Mouse (Mus musculus) spleen, adult 12 weeks (tissue): ENCODE results near the gene Gria1.

Experiments
- DNase-seq: peaks from one replicate; pipeline ENCODE4 v3.0.0; 2022; ENCODE audit warnings: low spot score

The Gria1 gene

DNA sequence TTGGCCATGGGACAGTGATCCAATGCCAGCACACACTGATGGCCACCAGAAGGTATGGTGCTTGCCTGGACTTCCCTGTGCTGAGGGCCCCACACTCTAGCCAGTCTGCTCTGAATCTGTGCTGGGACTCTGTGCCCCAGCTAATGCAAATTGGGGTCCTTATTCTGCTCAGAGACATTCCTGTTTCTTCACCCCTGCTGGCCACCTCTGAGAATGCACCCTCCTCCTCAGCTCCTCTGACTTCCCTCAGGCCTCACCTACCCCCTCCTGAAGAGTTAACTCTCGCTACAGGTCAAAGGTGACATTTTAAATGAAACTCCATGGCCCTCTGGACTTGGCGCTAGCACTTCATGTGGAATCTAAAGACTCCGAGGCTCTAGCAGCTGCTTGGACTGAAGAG, 165.4 kb downstream of the Gria1 start:
- no peak for DNase-seq

DNA sequence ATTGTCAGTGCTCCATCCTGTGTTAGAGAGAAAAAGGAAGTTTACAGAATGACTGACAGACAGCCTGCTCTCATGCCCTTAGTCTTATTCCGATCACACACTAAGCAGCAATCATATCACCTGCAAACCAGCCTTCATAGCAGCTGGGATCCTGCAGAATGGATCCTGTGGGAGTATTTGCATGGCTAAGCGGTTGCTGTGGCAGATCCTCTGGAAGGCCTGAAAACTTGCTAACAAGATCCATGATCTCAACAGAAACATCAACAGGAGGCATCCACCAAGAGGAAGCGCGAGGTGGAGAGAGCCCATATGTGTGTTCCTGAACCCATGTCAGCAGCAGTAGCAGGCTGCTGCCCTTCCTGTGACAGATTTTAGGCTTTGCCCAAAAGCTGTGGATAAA, 173.0 kb downstream of the Gria1 start:
- no peak for DNase-seq

DNA sequence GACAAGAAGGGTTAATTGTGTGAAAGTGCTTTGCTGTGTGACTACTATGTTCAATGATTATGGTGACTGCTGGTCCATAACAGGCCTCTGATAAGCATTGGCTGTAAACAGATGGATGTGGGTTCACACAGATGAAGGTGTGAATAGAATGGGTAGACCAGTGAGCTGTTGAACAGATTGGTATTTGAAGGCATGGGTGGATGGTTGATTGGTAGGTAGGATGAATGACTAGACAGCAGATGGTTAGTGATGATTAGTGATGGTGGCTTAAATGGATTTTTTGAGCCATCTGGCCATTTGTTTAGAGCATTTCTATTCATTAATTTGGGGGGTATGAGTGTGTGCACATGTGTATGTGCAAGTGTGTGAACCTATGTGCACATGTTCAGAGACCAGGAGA, 173.9 kb downstream of the Gria1 start:
- no peak for DNase-seq

DNA sequence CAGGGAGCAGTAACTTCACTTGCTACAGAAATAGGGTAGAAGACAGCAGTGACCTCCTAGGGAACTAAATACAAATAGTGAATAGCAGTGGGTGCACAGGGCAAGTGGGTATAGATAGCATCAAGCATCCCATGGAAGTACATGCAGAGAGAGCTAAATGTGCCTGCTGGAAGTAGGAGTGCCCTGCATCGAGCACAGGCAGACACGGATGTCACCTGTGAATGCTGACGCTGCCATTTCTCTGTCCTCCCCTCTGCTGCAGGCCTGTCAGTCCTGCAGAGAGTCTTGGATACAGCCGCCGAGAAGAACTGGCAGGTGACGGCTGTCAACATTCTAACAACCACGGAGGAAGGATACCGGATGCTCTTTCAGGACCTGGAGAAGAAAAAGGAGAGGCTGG, 178.2 kb downstream of the Gria1 start:
- DNase-seq, result no peak

DNA sequence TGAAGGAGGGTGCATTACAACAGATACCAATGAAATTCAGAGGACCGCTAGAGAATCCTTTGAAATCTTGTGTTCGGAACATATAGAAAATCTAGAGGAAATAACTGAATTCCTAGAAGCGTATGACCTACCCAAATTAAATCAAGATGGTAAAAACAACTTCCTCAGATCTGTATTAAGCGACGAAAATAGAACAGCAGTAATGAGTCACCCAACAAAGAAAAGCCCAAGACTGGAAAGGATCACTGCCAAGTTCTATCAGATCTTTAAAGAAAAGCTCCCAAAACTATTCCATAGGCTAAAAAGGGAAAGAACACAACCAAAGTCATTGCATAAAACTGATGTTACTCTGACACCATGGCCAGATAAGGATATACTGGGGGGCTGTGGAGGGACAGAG, 183.6 kb downstream of the Gria1 start:
- no peak for DNase-seq

DNA sequence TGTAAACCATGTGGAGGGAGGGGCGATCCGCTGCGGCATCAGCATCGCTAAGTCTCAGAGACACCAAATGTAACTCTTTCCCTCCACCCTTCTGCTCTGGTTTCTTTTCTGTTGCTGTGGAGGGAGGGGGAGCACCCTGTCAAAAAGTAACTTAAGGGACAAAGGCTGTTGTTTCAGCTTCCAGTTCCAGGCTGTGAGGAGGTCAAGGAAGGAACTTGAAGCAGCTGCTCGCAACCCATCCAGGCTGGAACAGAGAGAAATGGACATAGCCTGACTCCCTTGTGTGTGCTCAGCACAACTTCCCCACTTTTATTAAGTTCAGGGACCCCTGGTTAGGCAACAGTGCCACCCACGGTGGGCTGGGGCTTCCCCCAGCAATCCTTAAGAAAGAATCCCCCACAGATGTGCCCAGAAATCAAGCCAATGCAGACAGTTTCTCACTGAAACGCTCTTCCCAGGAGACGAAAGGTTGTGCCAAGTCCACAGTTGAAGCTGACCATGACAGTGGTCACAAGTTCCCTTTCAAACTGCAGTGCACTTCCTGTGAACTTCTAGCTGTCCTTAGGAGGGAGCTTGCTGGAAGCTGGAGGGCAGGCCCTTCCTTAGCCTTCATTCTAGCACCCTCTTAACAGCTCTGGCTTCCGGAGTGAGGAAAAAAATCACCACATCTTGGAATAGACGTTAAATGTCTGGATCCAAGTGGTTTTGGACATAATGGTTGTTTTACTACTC, 190.2 kb downstream of the Gria1 start:
- DNase-seq, result no peak

DNA sequence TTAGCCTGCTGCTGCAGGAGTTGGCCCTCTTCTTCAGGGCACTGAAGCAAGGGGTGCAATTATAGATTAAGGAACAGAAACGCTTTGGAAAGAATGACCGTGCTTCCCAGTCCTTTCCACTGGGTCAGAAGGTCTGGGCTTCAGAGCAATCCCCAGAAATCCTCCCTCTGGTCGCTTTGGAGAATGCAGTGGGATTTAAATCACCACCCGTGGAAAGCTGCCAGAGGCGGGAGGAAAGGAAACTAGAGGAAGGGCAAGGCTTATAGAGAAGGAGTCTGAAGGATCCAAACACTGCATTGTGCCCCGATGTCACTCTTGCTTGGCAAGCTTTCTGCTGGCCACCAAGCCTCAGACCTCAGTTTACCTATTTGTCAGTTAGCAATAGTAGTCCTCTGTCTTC, 193.2 kb downstream of the Gria1 start:
- DNase-seq, result no peak

DNA sequence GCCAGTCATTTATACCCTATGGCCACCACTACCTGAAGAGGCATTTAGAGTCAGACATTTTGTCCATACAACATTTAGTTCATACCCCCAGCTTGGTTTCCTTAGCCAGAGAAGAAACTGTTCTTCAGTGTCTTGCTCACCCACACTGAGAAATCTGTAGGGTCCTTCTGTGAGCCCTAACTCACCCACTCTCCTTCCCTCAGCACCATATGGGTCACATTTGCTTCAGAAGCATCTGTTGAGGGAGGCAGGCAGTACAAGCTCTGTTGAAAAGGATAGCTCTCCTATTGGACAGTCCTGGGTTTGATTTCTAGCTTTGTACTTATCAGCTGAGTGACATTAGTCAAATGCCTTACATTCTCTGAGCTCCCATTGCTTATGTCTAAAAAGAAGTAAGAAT, 196.1 kb downstream of the Gria1 start:
- DNase-seq, result no peak

DNA sequence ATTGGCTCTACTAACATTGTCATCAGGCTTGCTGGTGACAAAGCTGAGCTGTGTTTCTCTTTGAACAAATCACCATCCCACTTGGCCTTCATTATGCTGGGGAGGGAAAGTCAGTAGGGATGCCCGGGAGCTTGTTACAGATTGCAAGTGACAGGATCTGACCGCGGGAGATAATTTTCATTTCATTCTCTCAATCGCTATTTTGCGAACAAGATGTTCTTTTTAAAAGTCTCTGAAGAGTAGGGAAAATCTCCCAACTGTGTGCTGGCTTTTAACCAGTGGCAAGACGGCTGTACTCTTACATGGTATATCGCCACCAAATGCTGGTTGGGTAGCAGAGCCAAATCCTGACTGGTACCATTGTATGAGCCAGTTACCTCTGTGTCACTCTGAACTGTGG, 202.9 kb downstream of the Gria1 start:
- no peak for DNase-seq

DNA sequence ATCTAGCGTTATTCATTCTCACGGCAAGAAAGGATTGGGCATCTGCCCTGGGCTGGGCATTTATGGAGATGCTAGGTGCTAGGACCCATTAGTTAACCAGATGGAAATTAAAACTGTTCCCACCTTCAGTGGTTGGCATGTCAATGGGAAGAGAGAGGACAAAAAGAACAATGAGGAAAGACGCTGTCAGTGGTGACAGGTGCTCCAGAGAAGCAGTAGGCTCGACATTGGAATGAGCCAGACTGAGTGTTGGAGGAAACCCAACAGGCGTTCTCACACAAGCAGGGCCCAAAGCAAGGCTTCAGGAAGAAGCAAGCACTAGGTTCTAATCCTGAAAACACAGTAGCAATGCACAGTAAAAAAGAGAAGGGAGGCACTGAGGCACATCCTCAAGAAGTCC, 203.4 kb downstream of the Gria1 start:
- no peak for DNase-seq

DNA sequence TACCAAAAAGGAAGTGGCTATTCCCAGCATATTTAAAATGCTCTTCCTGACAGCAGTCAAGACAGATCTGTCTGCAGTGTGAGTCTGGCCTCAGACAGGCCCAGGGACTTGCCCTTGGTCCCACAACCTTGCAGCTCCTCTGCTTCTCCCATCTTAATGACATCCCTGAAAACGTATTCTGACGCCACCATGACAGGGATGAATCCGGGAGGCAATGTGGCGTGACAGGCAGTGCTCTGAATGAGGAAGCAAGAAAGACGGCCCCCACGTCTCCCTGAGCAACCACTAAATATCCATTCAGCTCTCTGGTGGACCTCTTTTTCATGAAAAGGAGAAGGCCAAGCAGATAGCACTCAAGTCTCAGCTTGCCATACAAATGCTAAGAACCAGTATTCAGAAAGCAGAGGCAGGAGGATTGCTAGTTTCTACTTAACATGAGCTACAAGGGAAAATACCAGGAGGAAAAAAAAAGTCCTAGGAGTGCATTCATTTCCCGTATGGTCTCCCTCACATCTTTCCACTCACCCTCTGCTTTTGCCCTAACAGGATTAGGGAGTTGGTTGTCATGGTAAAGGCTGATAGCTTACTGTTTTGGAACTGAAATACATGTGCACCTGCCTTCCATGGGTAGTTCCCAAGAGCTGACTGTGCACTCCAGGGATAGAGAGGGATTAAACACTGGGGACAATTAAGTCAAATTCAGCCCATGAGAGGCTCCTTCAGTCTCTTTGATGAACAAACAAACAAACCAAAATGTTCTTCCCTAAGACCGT, 211.8 kb downstream of the Gria1 start:
- DNase-seq, result no peak

DNA sequence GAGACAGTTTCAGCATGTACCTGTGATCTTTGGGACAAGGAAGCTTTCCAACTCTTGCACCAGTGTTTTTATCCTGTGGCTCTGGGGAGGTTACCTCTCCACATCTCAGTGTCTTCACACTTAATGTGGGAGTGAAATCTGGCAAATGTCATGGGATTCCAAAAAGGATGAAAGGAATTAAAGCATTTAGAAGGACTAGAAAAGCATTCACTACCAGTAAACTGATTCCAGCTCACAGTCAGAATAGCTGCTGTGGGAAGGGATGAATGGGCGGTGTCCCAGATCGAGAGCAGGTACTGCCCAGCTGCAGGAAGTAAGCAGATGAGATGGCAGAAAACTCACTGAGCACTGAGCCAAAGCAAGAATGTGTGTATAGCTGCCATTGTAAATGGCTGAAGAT, 224.3 kb downstream of the Gria1 start:
- no peak for DNase-seq

DNA sequence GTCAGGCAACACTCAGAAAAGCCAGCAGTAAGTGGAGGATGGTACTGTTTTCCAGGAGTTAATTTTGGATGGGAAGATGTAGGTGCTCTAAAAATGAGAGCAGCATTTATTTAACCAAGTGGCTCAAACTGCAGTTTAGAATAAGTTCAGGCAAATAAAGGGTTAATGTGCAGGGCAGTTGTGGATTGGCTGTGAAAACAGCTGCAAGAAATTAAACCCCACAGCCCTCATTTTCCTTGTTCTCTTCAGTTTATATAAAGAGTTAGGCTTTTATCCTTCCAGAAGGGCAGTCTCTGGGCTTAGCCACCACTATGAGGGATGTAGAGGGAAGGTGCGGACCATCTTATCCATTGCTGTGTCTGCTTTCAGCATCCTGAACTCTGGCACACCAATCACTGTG, 225.2 kb downstream of the Gria1 start:
- no peak for DNase-seq

DNA sequence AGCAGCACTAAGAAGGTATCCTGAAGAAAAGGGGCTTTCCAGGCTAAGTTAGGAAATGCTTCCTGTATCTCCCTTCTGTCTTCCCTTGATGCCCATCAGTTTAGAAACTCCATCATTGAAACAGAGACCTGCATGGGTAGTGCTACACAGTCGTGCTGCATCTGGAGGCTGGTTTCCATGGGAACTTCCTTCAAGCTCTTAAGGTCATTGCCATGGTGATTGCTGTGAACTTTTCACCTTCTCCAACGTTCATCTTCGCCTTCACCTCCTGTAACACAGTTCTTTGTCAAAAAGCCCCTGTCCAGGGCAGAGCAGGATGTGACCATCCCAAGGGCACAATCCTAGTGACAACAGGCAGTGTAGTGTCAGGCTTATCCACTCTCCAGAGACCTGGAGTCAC, 228.6 kb downstream of the Gria1 start:
- no peak for DNase-seq

DNA sequence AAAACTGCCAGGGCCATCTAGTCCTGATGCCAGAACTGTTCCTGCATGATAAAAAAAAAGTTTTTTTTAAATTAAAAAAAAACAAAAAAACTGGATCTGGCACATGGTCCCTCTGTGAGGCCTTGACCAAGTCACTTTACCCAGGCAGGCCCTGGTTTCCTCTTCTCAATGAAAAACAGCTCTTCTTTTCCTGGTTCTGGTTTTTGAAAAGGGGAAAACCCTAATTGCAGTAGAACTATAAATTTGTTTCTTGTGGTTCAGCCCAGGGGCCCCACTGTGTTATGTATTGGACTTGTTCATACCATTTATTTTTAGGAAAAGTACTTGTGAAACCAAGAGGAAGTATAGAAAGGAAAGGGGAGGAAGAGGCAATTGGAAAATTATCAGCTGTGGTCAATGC, 232.6 kb downstream of the Gria1 start:
- DNase-seq, result no peak

DNA sequence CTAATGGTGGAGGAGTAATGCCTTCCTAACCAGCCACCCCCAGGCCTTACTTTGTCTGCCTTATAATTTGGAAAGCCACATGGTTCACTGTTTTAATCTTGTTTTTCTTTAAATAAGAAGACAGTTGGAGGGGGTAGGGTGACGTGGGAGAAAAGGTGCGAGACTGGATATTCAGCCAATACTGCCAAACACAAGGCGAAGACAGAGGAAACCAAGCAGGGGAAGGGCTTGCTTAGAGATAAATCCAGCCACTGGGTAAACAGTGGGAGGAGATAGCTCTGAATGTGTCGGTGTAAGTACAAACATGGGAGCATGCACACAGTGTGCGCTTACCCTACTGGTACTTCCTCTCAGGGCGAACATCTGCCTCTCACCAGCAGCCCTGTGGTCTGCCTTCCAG, 233.4 kb downstream of the Gria1 start:
- no peak for DNase-seq

DNA sequence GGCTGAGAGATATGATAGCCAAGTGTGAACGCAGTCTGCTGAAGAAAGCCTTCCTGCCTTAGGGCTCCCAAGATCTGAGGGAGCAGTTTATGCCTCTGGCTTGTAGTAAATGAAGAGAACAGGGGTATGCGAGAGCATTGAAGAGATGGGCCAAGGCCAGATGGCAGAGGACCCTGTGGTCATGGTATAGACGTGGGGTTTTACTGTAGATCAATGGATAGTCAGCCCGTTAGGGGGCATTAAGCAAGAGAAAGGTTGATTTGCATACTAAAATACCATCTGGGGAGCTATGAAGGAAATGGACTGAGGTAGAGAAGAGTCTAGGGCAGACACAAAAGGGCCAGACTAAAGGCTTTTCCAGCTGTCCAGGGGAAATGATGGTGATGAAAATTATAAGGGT, 237.7 kb downstream of the Gria1 start:
- no peak for DNase-seq

DNA sequence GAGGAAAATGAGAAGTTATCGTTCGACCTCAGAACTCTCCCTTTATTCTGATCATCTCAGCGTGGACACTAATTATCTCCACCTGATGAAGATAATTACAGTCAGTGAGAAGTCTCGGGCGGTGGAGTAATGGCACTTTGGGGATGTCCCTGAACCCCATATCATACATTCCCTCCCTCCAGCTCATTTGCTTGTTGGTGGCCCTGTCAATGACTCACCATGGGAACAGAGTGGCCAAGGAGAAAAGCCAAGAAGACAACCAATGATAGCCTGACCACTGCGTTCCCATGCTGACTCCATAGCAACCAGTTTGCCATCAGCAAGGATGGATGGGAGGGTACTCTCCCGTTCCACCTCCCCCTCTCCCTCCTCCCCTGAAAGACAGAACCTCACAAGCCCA, 238.9 kb downstream of the Gria1 start:
- DNase-seq, result no peak

DNA sequence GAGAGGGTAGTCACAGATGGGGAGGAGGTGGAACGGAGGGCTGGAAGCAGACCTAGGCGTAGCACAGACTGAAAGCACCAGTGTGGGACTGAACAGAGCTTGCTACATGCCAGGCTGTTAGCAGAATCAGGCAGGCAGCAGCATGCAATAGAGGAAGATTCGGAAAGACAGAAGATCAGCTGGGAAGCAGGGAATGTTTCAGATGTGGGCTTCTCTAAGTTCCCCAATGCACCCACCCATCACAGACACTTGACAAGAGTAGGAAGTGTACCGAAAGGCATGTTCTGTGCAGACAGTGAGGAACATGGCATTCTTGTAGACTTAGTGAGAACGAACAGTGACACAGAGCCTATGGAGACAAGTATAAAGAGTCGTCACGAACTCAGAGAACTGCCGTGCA, 260.5 kb downstream of the Gria1 start:
- DNase-seq, result no peak

DNA sequence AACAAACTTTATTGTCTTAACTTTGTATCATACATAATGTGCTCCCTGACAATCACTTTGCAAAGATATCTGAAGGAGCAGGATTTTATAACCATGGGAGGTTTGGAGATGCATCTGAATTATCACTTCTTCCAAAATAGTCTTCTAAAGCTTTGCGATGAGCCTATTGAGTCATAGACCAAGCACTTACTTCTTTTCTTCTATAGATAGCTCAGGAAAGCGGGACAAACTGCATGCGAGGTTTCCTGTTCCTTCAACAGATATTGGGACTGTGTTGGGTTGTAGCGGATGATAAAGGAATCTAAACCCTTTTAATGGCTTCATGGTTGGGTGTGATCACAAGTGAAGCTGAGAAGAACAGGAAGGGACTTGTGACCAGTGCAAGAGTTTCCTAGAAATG, 263.5 kb downstream of the Gria1 start:
- DNase-seq, result no peak

DNA sequence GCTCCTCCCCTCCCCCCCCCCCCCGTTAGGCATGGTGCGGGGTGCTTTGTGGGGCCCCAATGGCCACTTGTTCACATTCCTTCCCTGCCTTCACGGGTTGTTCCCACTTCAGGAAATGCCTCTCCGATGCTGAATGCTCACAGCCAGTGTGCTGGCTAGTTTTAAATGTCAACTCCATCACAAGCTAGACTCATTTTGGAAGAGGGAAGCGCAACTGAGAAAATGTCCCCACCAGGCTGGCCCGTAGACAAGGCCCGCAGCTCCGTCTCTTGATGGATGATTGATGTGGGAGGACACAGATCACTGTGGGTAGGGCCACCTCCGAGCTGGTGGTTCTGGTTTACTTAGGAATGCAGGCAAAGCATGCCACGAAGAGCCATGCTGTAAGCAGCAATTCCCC, 266.9 kb downstream of the Gria1 start:
- DNase-seq, result no peak

DNA sequence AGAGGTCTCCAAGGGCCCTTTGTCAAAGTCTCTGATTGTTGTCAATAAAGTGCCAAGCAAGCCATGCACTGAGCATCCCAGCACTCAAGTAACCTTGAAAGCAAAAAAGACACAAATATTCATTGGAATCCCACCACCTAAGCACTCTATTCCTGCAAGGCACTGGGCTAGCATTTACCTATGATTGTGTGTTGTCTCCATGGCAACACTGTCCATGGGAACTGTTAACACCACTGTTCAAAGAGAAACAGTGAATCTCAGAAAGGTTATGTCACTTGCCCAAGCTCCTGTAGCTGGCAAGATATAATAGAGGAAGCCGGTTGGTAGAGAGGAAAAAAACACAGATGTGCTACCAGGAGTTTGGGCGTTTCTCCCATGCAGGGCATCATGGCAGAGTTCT, 274.9 kb downstream of the Gria1 start:
- no peak for DNase-seq

DNA sequence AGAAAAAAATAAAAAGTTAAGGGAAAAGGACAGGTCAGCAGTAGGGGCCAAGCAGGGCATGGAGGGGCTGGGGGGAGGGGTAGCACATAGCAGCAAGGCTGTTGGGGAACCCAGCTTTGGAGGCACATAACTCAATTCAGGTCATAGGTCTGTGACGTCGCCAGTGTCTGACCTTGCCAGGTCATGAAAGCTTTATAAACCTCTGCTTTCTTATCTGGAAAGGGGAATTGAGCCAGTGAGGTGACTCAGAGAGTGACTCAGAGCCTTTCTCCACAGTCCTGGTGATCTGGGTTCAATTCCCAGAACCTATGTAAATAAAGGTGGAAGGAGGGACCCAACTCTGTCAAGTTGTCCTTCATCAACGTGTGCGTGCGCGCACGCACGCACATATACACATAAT, 286.2 kb downstream of the Gria1 start:
- DNase-seq, result no peak

DNA sequence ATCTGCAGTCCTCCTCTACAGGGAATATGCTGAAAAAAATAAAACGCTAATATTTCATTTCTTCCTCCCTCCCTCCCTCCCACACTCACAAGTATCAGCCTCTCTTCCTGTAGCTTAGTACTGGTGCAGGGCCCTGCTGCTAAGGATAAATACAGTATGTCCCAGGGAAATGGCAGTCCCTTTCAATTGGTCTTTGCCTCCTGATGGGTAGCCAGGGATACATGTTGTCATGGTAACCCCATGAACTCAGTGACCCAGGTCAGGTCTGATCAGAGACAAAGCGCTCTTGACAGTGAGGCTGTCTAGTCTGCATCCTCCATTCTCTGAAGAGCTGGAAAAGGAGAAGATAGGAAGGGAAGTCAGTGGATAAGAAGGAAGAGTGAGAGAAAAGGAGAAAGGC, 287.1 kb downstream of the Gria1 start:
- DNase-seq, result no peak
